Mouse (Mus musculus) midbrain, embryonic 14.5 days (tissue): ENCODE measurements around the gene Pklr. TPM values are rescaled to one million over a fixed set of nuclear protein-coding genes. Genes with fewer than 3 reads are reported as not detected.

ENCODE experiments used
- ATAC-seq: fragments of 200-750 bp; cut with Nextera tagmentation; 2 replicates; pipeline ENCODE4 v1.8.0; 2017; ENCODE audit warnings: moderate number of reproducible peaks, moderate library complexity; ENCODE audit not compliant: low FRiP score, low TSS enrichment
- DNase-seq: peaks from one replicate; pipeline ENCODE4 v3.0.0-alpha.2; 2015
- H3K27ac ChIP-seq: fragments of 300-500 bp; sonication (generic); replicated peaks from 2 replicates; pipeline ENCODE4 v1.5.1; 2014; ENCODE audit warnings: mild to moderate bottlenecking, low read depth, low read length, moderate library complexity
- H3K27me3 ChIP-seq: fragments of 300-500 bp; sonication (generic); 2 replicates; pipeline ENCODE4 v1.6.1; 2014; ENCODE audit warnings: low read length, control low read depth, mixed read lengths; ENCODE audit not compliant: control insufficient read depth, insufficient read depth
- H3K36me3 ChIP-seq: fragments of 300-500 bp; sonication (generic); 2 replicates; pipeline ENCODE4 v1.6.1; 2014; ENCODE audit warnings: low read length, control low read depth; ENCODE audit not compliant: control insufficient read depth, insufficient read depth
- H3K4me1 ChIP-seq: fragments of 300-500 bp; sonication (generic); 2 replicates; pipeline ENCODE4 v1.6.1; 2014; ENCODE audit warnings: mild to moderate bottlenecking, antibody characterized with exemption, low read length, control low read depth; ENCODE audit not compliant: control insufficient read depth, insufficient read depth
- H3K4me2 ChIP-seq: fragments of 300-500 bp; sonication (generic); 2 replicates; pipeline ENCODE4 v1.6.1; 2014; ENCODE audit warnings: mild to moderate bottlenecking, low read length, moderate library complexity
- H3K4me3 ChIP-seq: fragments of 300-500 bp; sonication (generic); replicated peaks from 2 replicates; pipeline ENCODE4 v1.5.1; 2014; ENCODE audit warnings: low read depth, low read length
- H3K9ac ChIP-seq: fragments of 300-500 bp; sonication (generic); replicated peaks from 2 replicates; pipeline ENCODE4 v1.6.1; 2014; ENCODE audit warnings: mild to moderate bottlenecking, low read length, moderate library complexity
- H3K9me3 ChIP-seq: fragments of 300-500 bp; sonication (generic); 2 replicates; pipeline ENCODE4 v1.6.1; 2016; ENCODE audit warnings: low read length, control low read depth, mixed read lengths; ENCODE audit not compliant: control insufficient read depth
- WGBS: fragments of 180-500 bp; shearing (Covaris S2); extraction: QIAGEN DNeasy Blood & Tissue Kit; methylation state at CpG from one replicate; pipeline ENCODE4 v1.1.7; 2014; 5-methylcytosine and 5-hydroxymethylcytosine counted together
- polyA plus RNA-seq: library from polyadenylated mRNA; unstranded; fragments of >200 nt; fragmentation: Nextera tagmentation; extraction: Ambion mirVana; gene quantifications from 2 replicates; pipeline ENCODE4 v1.2.1, GENCODE M21; 2014

The Pklr gene
- 0.07 and 0.29 TPM in 2 replicates for polyA plus RNA-seq

- ATAC-seq: no peak
- Histone ChIP-seq H3K9ac (no peak within 1 kb of the TSS), H3K4me3 (no peak within 1 kb of the TSS), H3K4me1 (no peaks in the 10 kb centered on the region), H3K27ac (no peak within 1 kb of the TSS), H3K36me3 (no peaks in the 10 kb centered on the region), H3K27me3 (no peaks in the 10 kb centered on the region), H3K9me3 (no peaks in the 10 kb centered on the region), H3K4me2 (no peak within 1 kb of the TSS)
- WGBS: 59% methylated on average over 3 of the region's 3 CpGs
- DNase-seq: no peak
These were observed at the start of gene Pklr for GRCm38 (mm10) chr3:89135958-89136357. TSS of gene Pklr (plus strand) at chr3:89136142.

DNA sequence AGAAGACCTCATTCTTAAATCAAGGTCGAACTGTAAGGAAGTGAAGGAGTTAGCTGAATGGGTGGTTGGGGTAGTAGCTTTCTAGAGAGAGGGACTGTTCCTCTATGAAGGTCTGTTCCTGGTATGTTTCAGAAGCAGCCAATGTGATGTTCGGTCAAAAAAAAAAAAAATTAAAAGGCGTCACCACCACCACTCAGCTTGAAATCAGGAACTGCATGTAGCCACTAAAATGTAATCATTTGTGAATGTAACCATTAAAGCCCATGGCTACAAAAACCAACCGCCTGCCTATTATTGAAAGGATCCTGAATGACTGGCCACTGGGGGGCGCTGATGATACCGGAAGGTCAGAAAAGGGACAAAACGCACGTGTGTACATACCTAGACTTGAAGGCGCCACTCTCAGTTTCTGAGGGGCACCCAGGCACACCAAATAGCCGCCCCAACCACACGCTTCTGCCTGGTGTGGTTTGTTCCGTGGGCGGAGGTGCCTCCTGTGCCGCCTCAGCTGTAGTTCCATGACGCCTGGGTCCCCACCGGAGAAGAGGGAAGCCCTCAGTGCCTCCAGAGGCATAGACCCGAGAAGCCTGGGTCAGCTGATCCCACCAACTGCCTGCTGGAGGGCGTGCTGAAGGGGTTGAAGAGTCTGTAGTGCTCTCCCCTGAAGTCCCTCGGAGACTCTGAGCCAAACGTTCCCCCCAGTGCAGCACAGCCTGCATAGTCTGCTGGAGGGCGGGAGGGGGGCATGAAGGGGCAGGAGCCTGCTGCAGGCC, 48.4 kb upstream of the Pklr start:
- Histone ChIP-seq H3K9me3 (no peaks in the 10 kb centered on the region), H3K4me1 (peaks cover 16% of the 10 kb centered on the region; the same call in 1 of the 2 replicates), H3K27me3 (0 out of 2 replicates have a peak, but pooled peaks cover 4% of the 10 kb centered on the region), H3K4me3 (no peak overlapping the region), H3K36me3 (peaks cover 51% of the 10 kb centered on the region), H3K9ac (no peak overlapping the region), H3K27ac (no peak overlapping the region), H3K4me2 (no peak overlapping the region)
- WGBS: 34% methylated on average over 21 of the region's 21 CpGs
- ATAC-seq (no peak), DNase-seq (peak; percentile 88)

GRCm38 (mm10) chr3:89088974-89089373, 47.0 kb upstream of the Pklr start:
- Histone ChIP-seq H3K4me1 (peaks cover 16% of the 10 kb centered on the region; the same call in 1 of the 2 replicates), H3K4me2 (peak overlapping the region; percentile 80)
- 69% methylated on average over 14 of the region's 14 CpGs for WGBS

GRCm38 (mm10) chr3:89089882-89090591, 45.9 kb upstream of the Pklr start:
- H3K36me3 ChIP-seq: peaks cover 52% of the 10 kb centered on the region
- 0 out of 2 replicates have a peak, but pooled peaks cover 4% of the 10 kb centered on the region for H3K27me3 ChIP-seq
- ATAC-seq (peak; percentile 70), DNase-seq (peak; percentile 88)
- peak overlapping the region; percentile 56 for H3K27ac ChIP-seq
- under 1% methylated on average over 40 of the region's 40 CpGs for WGBS
- peak overlapping the region; percentile 84 for H3K9ac ChIP-seq
- peak overlapping the region; percentile 68 for H3K4me3 ChIP-seq
- H3K4me1 ChIP-seq: peaks cover 16% of the 10 kb centered on the region; the same call in 1 of the 2 replicates
- H3K4me2 ChIP-seq: peak overlapping the region; percentile 80
- H3K9me3 ChIP-seq: no peaks in the 10 kb centered on the region

More at GRCm38 (mm10) chr3:89088974-89089373, 47.0 kb upstream of the Pklr start:
- DNase-seq (no peak), ATAC-seq (no peak)
- Histone ChIP-seq H3K4me3 (peak overlapping the region; percentile 68; the same call in 1 of the 2 replicates), H3K9me3 (no peaks in the 10 kb centered on the region), H3K36me3 (peaks cover 51% of the 10 kb centered on the region), H3K27me3 (0 out of 2 replicates have a peak, but pooled peaks cover 4% of the 10 kb centered on the region), H3K27ac (no peak overlapping the region), H3K9ac (no peak overlapping the region)

GRCm38 (mm10) chr3:89090694-89091655, 45.0 kb upstream of the Pklr start:
- Histone ChIP-seq H3K9ac (peak overlapping the region; percentile 84), H3K4me1 (peaks cover 16% of the 10 kb centered on the region; the same call in 1 of the 2 replicates), H3K4me3 (peak overlapping the region; percentile 68), H3K27ac (peak overlapping the region; percentile 56), H3K9me3 (no peaks in the 10 kb centered on the region), H3K27me3 (0 out of 2 replicates have a peak, but pooled peaks cover 4% of the 10 kb centered on the region), H3K36me3 (peaks cover 56% of the 10 kb centered on the region), H3K4me2 (peak overlapping the region; percentile 80)
- ATAC-seq: peak; percentile 39
- WGBS: under 1% methylated on average over 72 of the region's 74 CpGs
- DNase-seq: peak; percentile 87

GRCm38 (mm10) chr3:89091811-89092508, 44.0 kb upstream of the Pklr start:
- ATAC-seq (no peak), DNase-seq (no peak)
- Histone ChIP-seq H3K27me3 (0 out of 2 replicates have a peak, but pooled peaks cover 4% of the 10 kb centered on the region), H3K4me1 (peaks cover 16% of the 10 kb centered on the region; the same call in 1 of the 2 replicates), H3K9ac (peak overlapping the region; percentile 84), H3K27ac (peak overlapping the region; percentile 52), H3K4me2 (peak overlapping the region; percentile 80), H3K4me3 (peak overlapping the region; percentile 68), H3K9me3 (no peaks in the 10 kb centered on the region), H3K36me3 (peaks cover 57% of the 10 kb centered on the region)
- 8% methylated on average over 20 of the region's 20 CpGs for WGBS

DNA sequence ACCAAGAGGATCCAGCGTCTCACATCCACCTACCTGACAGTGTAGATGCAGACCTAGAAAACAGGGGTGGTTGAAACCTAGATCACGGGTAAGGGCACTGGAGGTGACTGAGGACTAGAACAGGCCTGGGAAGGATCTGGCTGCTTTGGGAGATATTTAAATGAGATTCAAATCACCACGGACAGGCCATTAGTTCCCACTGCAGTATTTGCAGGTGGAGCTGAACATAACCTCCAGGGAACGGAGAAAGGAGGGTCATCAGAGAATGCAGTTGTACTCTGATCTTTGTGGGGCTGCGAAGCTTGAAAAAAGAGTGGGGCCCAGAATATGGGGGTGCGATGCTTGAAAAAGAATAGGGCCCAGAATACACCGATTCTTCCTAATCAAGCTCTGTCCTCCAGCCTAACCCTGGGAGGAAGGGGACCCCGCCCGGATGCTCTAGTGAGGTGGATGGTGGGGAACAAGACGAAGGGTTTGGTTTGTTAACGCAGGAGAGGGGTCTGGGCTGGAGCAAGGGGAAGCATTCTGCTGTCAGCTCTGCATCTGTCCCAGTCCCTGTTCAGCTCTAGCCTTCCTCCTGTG, 43.3 kb upstream of the Pklr start:
- Histone ChIP-seq H3K4me1 (peaks cover 16% of the 10 kb centered on the region; the same call in 1 of the 2 replicates), H3K9ac (peak overlapping the region; percentile 84), H3K27ac (peak overlapping the region; percentile 83), H3K4me2 (peak overlapping the region; percentile 80), H3K27me3 (0 out of 2 replicates have a peak, but pooled peaks cover 4% of the 10 kb centered on the region), H3K4me3 (peak overlapping the region; percentile 68), H3K9me3 (no peaks in the 10 kb centered on the region), H3K36me3 (peaks cover 57% of the 10 kb centered on the region)
- WGBS: 16% methylated on average over 11 of the region's 11 CpGs
- peak; percentile 13; the same call in 1 of the 2 replicates for ATAC-seq
- peak; percentile 17 for DNase-seq
